Mouse (Mus musculus) myocyte (in vitro differentiated cells): ENCODE data around the gene Efcab11. TPM values are rescaled to one million over a fixed set of nuclear protein-coding genes. Genes with fewer than 3 reads are reported as not detected.

ENCODE experiments used
- H3K27me3 ChIP-seq: one replicate; pipeline ENCODE4 v1.6.1; 2011; ENCODE audit not compliant: control insufficient read depth, insufficient read depth, insufficient read length
- H3K36me3 ChIP-seq: one replicate; pipeline ENCODE4 v1.6.1; 2011; ENCODE audit not compliant: control insufficient read depth, insufficient read depth
- H3K4me2 ChIP-seq: one replicate; pipeline ENCODE4 v1.6.1; 2011; ENCODE audit warnings: low read depth, control low read depth
- H3K4me3 ChIP-seq: one replicate; pipeline ENCODE4 v1.5.1; 2011; ENCODE audit warnings: mild to moderate bottlenecking, control low read depth, moderate library complexity
- H3K79me2 ChIP-seq: one replicate; pipeline ENCODE4 v1.6.1; 2011; ENCODE audit not compliant: control insufficient read depth, insufficient read depth
- H3ac ChIP-seq: one replicate; pipeline ENCODE4 v1.6.1; 2011; ENCODE audit not compliant: control insufficient read depth, insufficient read length
- CEBPB ChIP-seq: IDR thresholded peaks from 2 replicates; pipeline ENCODE4 v1.6.1; 2011; ENCODE audit warnings: mild to moderate bottlenecking, moderate library complexity; ENCODE audit not compliant: poor library complexity, insufficient read depth, severe bottlenecking
- E2F4 ChIP-seq: IDR thresholded peaks from one replicate; pipeline ENCODE4 v1.6.1; 2011; ENCODE audit warnings: mild to moderate bottlenecking, control low read depth, moderate library complexity; ENCODE audit not compliant: insufficient read depth
- MAX ChIP-seq: IDR thresholded peaks from one replicate; pipeline ENCODE4 v1.6.1; 2011; ENCODE audit warnings: low read depth, mild to moderate bottlenecking, control low read depth
- MYOD1 ChIP-seq, 3 experiments: IDR thresholded peaks; one replicate each; pipeline ENCODE4 v1.6.1; 2011; ENCODE audit warnings: control low read depth in 2 of 3, low read depth in 2 of 3, mild to moderate bottlenecking in 2 of 3, moderate library complexity in 1 of 3; ENCODE audit not compliant: insufficient read length in 2 of 3, control insufficient read depth in 1 of 3
- MYOG ChIP-seq, 3 experiments: IDR thresholded peaks; one replicate each; pipeline ENCODE4 v1.6.1; 2011; ENCODE audit warnings: control low read depth in 2 of 3, low read depth in 2 of 3, mild to moderate bottlenecking in 2 of 3; ENCODE audit not compliant: insufficient read length in 2 of 3, control insufficient read depth in 1 of 3, insufficient read depth in 1 of 3
- POLR2A ChIP-seq: IDR thresholded peaks from one replicate; pipeline ENCODE4 v1.6.1; 2011; ENCODE audit warnings: low read depth, mild to moderate bottlenecking, control low read depth, moderate library complexity; ENCODE audit not compliant: insufficient read length
- POLR2AphosphoS2 ChIP-seq: IDR thresholded peaks from one replicate; pipeline ENCODE4 v1.6.1; 2011; ENCODE audit warnings: low read depth, control low read depth; ENCODE audit not compliant: insufficient read length
- REST ChIP-seq: IDR thresholded peaks from one replicate; pipeline ENCODE4 v1.6.1; 2011; ENCODE audit warnings: mild to moderate bottlenecking, control low read depth, moderate library complexity; ENCODE audit not compliant: insufficient read depth, insufficient read length
- SRF ChIP-seq: IDR thresholded peaks from one replicate; pipeline ENCODE4 v1.6.1; 2011; ENCODE audit warnings: low read depth; ENCODE audit not compliant: control insufficient read depth, insufficient read length
- TCF12 ChIP-seq: IDR thresholded peaks from one replicate; pipeline ENCODE4 v1.6.1; 2011; ENCODE audit warnings: mild to moderate bottlenecking, control low read depth; ENCODE audit not compliant: poor library complexity, insufficient read depth, severe bottlenecking
- TCF3 ChIP-seq: IDR thresholded peaks from one replicate; pipeline ENCODE4 v1.6.1; 2011; ENCODE audit warnings: low read depth, control low read depth; ENCODE audit not compliant: insufficient read length
- USF1 ChIP-seq: IDR thresholded peaks from one replicate; pipeline ENCODE4 v1.6.1; 2011; ENCODE audit warnings: low read depth, mild to moderate bottlenecking, control low read depth, moderate library complexity
- polyA plus RNA-seq: library from polyadenylated mRNA; unstranded; fragments of >200 nt; fragmentation: generic; extraction: Trizol; gene quantifications from one replicate; pipeline ENCODE4 v1.2.1, GENCODE M21; 2012; ENCODE audit warnings: missing spikeins

Efcab11 gene
- polyA plus RNA-seq, 1 experiment: 3.5 TPM

DNA sequence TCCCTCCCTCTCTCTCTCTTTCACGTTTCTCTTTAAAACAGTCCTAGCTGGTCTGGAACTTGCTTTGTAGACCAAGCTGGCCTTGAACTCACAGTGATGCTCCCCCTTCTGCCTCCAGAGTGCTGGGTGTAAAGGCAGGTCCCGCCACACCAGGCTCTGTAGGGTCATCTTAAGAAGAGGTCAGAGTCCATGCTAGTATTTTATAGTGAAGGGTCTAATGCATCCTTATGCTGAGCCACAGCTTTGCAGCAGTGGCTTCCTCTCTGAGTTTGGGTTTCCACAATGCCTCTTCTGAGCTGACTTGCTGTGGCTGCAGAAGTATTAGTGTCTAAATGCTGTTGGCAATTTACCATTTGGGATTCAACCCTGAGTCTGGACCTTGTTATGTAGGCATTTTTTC lies 234.5 kb downstream of the Efcab11 start:
- Histone ChIP-seq H3K79me2 (no peaks in the 10 kb centered on the region), H3ac (no peak overlapping the region), H3K27me3 (no peaks in the 10 kb centered on the region), H3K4me2 (no peak overlapping the region), H3K4me3 (no peak overlapping the region), H3K36me3 (no peaks in the 10 kb centered on the region)
- no peak for TF ChIP-seq CEBPB
- no peak for TF ChIP-seq E2F4
- TF ChIP-seq POLR2A: no peak
- TF ChIP-seq USF1: no peak
- TF ChIP-seq MYOD1 (IDR thresholded peaks at IDR 0.05; ENCODE audit: control insufficient read depth in 1 of 3, insufficient read length in 2 of 3, low read depth in 2 of 3): no peak
- TF ChIP-seq MYOG (IDR thresholded peaks at IDR 0.05; ENCODE audit: control insufficient read depth in 1 of 3, insufficient read depth in 1 of 3, insufficient read length in 2 of 3, low read depth in 2 of 3): no peak
- no peak for TF ChIP-seq REST
- no peak for TF ChIP-seq MAX
- TF ChIP-seq TCF3: no peak
- no peak for TF ChIP-seq SRF
- TF ChIP-seq TCF12: no peak

DNA sequence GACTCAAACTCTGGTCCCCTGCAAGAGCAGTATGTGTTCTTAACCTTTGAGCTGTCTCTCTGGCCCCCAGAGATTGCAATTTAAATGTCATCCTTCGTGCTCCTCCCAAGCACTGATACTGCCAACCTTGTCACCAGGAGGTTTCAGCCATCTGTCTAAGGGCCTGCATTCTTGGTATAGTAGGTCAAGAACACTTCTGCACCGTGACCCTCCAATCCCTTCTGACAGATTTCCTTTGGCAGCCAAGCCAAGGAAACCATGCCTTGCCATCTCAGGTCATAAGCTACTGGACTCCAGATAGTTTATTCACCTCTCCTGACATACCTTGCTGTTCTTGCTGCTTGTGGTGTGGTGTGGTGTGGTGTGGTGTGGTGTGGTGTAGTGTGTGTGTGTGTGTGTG lies 235.5 kb downstream of the Efcab11 start:
- H3ac ChIP-seq: no peak overlapping the region
- H3K27me3 ChIP-seq: no peaks in the 10 kb centered on the region
- no peaks in the 10 kb centered on the region for H3K79me2 ChIP-seq
- no peaks in the 10 kb centered on the region for H3K36me3 ChIP-seq
- TF ChIP-seq POLR2AphosphoS2 (no peak), E2F4 (no peak), MYOD1 (IDR thresholded peaks at IDR 0.05; ENCODE audit: control insufficient read depth in 1 of 3, insufficient read length in 2 of 3, low read depth in 2 of 3) (no peak)
- no peak overlapping the region for H3K4me2 ChIP-seq
- no peak overlapping the region for H3K4me3 ChIP-seq

DNA sequence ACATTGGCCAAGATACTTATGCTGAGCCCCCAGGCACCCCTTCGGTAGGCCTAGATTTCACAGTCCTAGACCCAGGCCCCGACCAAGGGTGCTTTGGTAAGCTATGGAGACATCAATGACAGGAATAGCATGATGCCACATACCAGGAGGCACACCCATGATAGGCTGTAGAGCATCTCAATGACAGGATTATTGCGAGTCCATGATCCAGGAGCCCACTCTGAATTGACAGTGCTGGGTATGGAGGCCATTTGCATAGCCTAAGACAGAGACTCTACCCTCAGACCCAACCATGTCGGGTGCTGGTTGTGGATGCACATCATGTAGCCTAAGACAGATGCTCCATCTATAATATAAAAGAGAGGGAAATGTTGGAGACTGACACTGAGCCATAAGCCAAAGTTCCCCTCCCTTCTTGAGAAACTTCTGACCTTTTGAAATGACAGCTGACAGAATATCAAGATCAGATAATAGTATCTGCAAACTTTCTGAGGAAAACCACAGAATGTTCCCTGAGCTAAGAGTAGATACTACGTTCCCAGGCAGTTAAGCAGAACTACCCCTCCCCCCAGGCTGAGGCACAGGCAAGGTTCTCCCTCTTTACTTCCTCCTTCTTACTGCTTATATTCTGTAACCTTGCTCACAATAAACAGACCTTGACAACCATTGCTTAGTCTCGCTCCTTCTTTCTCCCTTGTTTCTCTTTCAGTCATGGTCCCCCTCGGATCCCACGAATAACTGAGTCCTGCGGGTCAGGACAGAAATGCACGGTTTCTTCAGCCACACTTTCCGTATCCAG lies 237.5 kb downstream of the Efcab11 start:
- H3K79me2 ChIP-seq: no peaks in the 10 kb centered on the region
- H3K4me2 ChIP-seq: no peak overlapping the region
- no peak overlapping the region for H3ac ChIP-seq
- no peak overlapping the region for H3K4me3 ChIP-seq
- no peaks in the 10 kb centered on the region for H3K36me3 ChIP-seq
- TF ChIP-seq POLR2AphosphoS2 (no peak), TCF3 (no peak), TCF12 (no peak), MYOD1 (IDR thresholded peaks at IDR 0.05; ENCODE audit: control insufficient read depth in 1 of 3, insufficient read length in 2 of 3, low read depth in 2 of 3) (no peak), MYOG (IDR thresholded peaks at IDR 0.05; ENCODE audit: control insufficient read depth in 1 of 3, insufficient read depth in 1 of 3, insufficient read length in 2 of 3, low read depth in 2 of 3) (no peak), SRF (no peak), USF1 (no peak), MAX (no peak), POLR2A (no peak)
- H3K27me3 ChIP-seq: no peaks in the 10 kb centered on the region

DNA sequence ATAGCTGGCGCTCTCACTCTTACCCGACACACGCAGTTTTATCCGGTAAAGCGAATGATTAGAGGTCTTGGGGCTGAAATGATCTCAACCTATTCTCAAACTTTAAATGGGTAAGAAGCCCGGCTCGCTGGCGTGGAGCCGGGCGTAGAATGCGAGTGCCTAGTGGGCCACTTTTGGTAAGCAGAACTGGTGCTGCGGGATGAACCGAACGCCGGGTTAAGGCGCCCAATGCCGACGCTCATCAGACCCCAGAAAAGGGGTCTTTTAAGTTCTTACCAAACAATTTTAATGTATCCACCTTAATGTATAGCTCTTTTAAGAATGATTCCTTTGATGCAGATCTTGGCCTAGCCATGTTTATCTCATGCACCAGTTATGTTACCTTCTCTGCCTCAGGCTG lies 238.8 kb downstream of the Efcab11 start:
- Histone ChIP-seq H3ac (no peak overlapping the region), H3K79me2 (no peaks in the 10 kb centered on the region), H3K4me2 (no peak overlapping the region), H3K27me3 (no peaks in the 10 kb centered on the region), H3K4me3 (no peak overlapping the region), H3K36me3 (no peaks in the 10 kb centered on the region)
- no peak for TF ChIP-seq SRF
- TF ChIP-seq CEBPB: no peak
- TF ChIP-seq MAX: no peak
- TF ChIP-seq POLR2A: no peak
- TF ChIP-seq TCF12: no peak

DNA sequence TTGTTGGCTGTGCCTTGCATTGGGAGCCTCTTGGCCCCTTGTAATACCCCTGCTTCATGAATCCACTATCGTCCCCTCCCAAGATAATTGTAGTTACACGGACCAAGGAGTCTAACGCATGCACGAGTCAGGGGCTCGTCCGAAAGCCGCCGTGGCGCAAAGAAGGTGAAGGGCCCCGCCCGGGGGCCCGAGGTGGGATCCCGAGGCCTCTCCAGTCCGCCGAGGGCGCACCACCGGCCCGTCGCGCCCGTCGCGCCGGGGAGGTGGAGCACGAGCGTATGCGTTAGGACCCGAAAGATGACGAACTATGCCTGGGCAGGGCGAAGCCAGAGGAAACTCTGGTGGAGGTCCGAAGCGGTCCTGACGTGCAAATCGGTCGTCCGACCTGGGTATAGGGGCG lies 239.3 kb downstream of the Efcab11 start:
- Histone ChIP-seq H3K79me2 (no peaks in the 10 kb centered on the region), H3K36me3 (no peaks in the 10 kb centered on the region), H3K27me3 (no peaks in the 10 kb centered on the region), H3ac (no peak overlapping the region), H3K4me3 (no peak overlapping the region), H3K4me2 (no peak overlapping the region)
- TF ChIP-seq CEBPB: no peak
- no peak for TF ChIP-seq E2F4
- TF ChIP-seq MYOD1 (IDR thresholded peaks at IDR 0.05; ENCODE audit: control insufficient read depth in 1 of 3, insufficient read length in 2 of 3, low read depth in 2 of 3): no peak
- TF ChIP-seq MYOG (IDR thresholded peaks at IDR 0.05; ENCODE audit: control insufficient read depth in 1 of 3, insufficient read depth in 1 of 3, insufficient read length in 2 of 3, low read depth in 2 of 3): no peak
- no peak for TF ChIP-seq REST

Other genes with a start within 250 kb of the Efcab11 start
- gene Tdp1, start 78 bp upstream of the Efcab11 start, polyA plus RNA-seq: 32.2 TPM
- 1.8 TPM for gene Kcnk13, start 80.1 kb upstream of the Efcab11 start, polyA plus RNA-seq
- 201 TPM for gene Psmc1, start 225.7 kb upstream of the Efcab11 start, polyA plus RNA-seq